Mouse (Mus musculus) left cerebral cortex, postnatal 25 days (tissue): Measurements from ENCODE around the gene V1ra8. TPM values are rescaled to one million over a fixed set of nuclear protein-coding genes. Genes with fewer than 3 reads are reported as not detected.
"Not testable (repeated sequence)": the region's sequence is repeated elsewhere in the genome, so short reads cannot be mapped to it uniquely, and the experiment has no call there.

Source experiments
- DNase-seq, 2 experiments: peaks; one replicate each; pipeline ENCODE4 v3.0.0; 2022; ENCODE audit warnings: low spot score in 2 of 2, mixed read lengths in 1 of 2
- intact Hi-C: fragments of 180-260 bp; cut with DNase I; formaldehyde crosslinking; loops from one replicate; pipeline ENCODE4 v1.15.1; 2025
- total RNA-seq, 2 experiments: library from RNA; stranded (reverse); gene quantifications; 2 replicates each; pipeline ENCODE4 v1.2.3; 2021

V1ra8 gene
- total RNA-seq = not detected

- intact Hi-C loops, DNase-seq: not testable (repeated sequence)
Observed at GRCm38 (mm10) chr6:90202493-90202892, at the start of gene V1ra8. TSS of gene V1ra8 (plus strand) at chr6:90202793.

DNA sequence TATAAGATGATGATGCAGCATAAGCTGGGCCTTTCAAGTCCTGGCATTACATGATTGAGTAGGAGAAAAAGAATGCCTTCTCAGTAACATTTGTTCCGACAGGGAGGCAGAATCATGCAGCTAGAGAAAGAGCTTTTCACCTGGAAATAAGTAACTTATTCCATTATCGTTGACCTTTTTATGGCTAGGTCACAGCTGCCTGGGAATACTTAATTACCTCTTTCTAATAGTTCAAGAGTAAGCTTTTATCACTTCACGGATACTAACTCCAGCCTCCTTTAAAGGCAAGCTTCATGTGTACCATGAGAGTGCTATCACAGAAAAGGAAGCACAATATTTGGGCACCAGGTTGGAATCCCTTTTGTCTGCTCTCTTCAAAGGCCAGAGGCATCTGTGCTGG, 42.5 kb upstream of the V1ra8 start:
- DNase-seq = no peak
- intact Hi-C loops = no loop called here

GRCm38 (mm10) chr6:90174508-90174907, 28.1 kb upstream of the V1ra8 start, which contains the start of gene Vmn1r52:
TSS of gene Vmn1r52 (plus strand) at chr6:90174808.
- intact Hi-C loops = no loop called here
- DNase-seq = no peak

DNA sequence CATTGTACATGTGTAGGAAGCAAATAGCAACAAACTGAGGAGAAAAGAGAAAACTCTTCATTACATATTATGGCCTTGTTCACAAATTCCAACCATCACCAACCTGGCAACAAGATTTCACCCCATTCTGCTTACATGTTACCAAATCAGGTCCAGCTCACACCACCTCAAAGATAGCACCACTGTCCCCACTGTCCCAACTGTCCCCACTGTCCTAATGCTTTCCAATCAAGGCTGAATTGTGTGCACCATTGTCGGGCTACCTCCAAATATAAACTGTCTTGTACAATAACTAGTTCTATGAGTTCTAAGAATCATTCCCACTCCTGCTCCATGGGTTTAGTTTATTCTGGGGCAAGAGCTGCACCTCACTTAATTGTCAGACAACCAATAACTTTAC, 21.7 kb downstream of the V1ra8 start, which contains the start of gene Vmn1r53:
Gene Vmn1r53 (minus strand): TSS at position 101 of the 400 bp plus-strand sequence.
- DNase-seq = no peak
- intact Hi-C loops = no loop called here

GRCm38 (mm10) chr6:90232114-90232513, 29.5 kb downstream of the V1ra8 start:
- intact Hi-C loops = not testable (repeated sequence)

DNA sequence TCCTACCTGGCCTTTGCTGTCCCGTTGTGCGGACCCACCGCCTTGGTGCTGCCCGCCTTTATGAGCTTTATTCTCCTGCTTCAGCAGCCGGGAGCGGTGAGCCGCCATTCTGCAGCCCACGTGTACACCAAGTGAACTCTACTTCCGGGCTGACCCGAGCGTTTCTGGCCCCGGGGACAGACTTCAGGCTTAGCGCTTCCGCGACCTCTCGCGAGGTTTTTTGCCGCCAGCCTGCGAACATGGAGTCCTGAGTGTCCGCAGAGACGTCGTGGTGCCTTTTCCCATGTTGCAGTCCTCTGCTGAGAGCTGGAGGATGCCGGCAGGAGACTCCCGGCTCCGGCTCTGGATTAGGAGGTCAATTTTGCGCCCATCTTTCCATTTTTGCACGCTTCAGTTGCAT, 30.1 kb downstream of the V1ra8 start:
- DNase-seq = no peak
- intact Hi-C loops = no loop called here

More at GRCm38 (mm10) chr6:90232114-90232513, 29.5 kb downstream of the V1ra8 start:
- DNase-seq = not testable (repeated sequence)

DNA sequence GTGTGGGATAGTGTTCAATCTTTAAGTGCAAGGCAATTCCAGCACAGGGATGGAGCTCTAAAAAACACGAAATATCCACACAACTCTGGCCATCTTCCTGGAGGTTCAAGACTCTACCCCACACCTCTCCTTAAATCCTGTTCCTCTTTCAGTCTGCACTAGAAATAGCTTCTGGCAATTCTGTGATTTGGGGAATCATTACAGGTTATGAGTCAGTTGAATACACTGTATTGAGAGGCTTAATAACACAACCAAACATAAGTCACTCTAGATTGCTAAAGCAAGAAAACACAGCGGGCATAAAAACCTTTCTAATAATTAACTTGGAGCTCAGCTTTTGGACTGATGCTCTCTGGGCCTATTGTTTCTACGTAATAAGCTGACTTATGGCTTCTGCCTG, 41.4 kb downstream of the V1ra8 start:
- no peak for DNase-seq

DNA sequence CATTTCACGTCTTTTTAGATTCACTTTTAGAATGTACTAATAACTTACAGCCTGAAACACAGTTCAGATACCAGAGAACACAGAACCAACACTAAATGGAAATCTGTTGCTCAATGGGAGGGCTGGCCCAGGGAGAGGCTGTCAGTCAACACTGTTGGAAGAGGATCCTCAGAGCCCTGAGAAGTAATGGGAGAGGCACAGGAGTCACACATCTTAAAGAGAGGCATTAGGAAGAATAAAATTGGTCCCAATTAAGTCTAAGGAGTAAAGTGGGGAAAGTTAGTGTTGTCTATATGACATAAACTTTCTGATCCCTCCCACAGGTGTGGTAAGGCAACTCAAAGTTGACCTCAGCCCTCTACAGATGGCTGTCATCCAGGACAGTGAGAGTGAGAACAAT, 43.4 kb downstream of the V1ra8 start, which contains the start of gene Vmn1r54:
Gene Vmn1r54 (plus strand): TSS at position 301 of the 400 bp plus-strand sequence.
- intact Hi-C loops = no loop called here
- no peak for DNase-seq

More for the DNA sequence above, 41.4 kb downstream of the V1ra8 start:
- intact Hi-C loops = no loop called here

Other genes starting within 250 kb of the V1ra8 start
- not detected for gene Vmn1r46, start 233.5 kb upstream of the V1ra8 start, total RNA-seq
- not detected for gene Vmn1r47, start 186.6 kb upstream of the V1ra8 start, total RNA-seq
- gene Vmn1r48, start 166.0 kb upstream of the V1ra8 start, total RNA-seq = not detected
- not detected for gene Vmn1r49, start 124.3 kb upstream of the V1ra8 start, total RNA-seq
- gene Vmn1r50, start 101.4 kb upstream of the V1ra8 start, total RNA-seq = not detected
- not detected for gene Vmn1r51, start 80.2 kb upstream of the V1ra8 start, total RNA-seq
- not detected for gene Vmn1r52, start 28.0 kb upstream of the V1ra8 start, total RNA-seq
- gene Vmn1r53, start 21.6 kb downstream of the V1ra8 start, total RNA-seq = not detected
- gene Vmn1r54, start 43.5 kb downstream of the V1ra8 start, total RNA-seq = not detected
- gene BC048671, start 98.4 kb downstream of the V1ra8 start, total RNA-seq = not detected
- not detected for gene Chst13, start 122.4 kb downstream of the V1ra8 start, total RNA-seq
- gene Uroc1, start 130.5 kb downstream of the V1ra8 start, total RNA-seq = not detected
- 10 to 100 TPM; 27.2 to 29.9 TPM for gene Zxdc, start 166.7 kb downstream of the V1ra8 start, total RNA-seq
- gene Cfap100, start 226.0 kb downstream of the V1ra8 start, total RNA-seq = 1 to 10 TPM; 3.8 to 3.9 TPM